In genomic region chr1:193160317-193161032, GRCm38 (mm10) we compare ENCODE assay signal across 8 mouse cellular contexts. TPM values are rescaled to one million over a fixed set of nuclear protein-coding genes. Genes with fewer than 3 reads are reported as not detected.
DNase-seq lines count a peak whose midpoint lies in the region; ATAC-seq lines count a peak whose summit lies in the region.

No protein-coding gene starts in this region.

- no peaks in the 10 kb centered on the region for H3K36me3 ChIP-seq in forebrain, embryonic 10.5 days (replicated peaks)
- H3K36me3 ChIP-seq in limb, embryonic 13.5 days: no peaks in the 10 kb centered on the region
- H3K36me3 ChIP-seq in midbrain, embryonic 12.5 days: no peaks in the 10 kb centered on the region
- H3K36me3 ChIP-seq in stomach, embryonic 15.5 days: no peaks in the 10 kb centered on the region

- peak overlapping the region; percentile 40 for H3K4me3 ChIP-seq in forebrain, embryonic 10.5 days
- peak overlapping the region; percentile 26 for H3K4me3 ChIP-seq in limb, embryonic 13.5 days
- peak overlapping the region; percentile 20; the same call in 1 of the 2 replicates for H3K4me3 ChIP-seq in midbrain, embryonic 12.5 days
- H3K4me3 ChIP-seq in stomach, embryonic 15.5 days (replicated peaks): peak overlapping the region; percentile 26

- WGBS in forebrain, embryonic 10.5 days: 17% methylated on average over 18 of the region's 18 CpGs
- 15% methylated on average over 18 of the region's 18 CpGs for WGBS in limb, embryonic 13.5 days
- WGBS in midbrain, embryonic 12.5 days: 18% methylated on average over 18 of the region's 18 CpGs
- 13% methylated on average over 18 of the region's 18 CpGs for WGBS in stomach, embryonic 15.5 days

- no peak for ATAC-seq in limb, embryonic 13.5 days (ENCODE audit: low FRiP score, low read depth)
- ATAC-seq in midbrain, embryonic 12.5 days (ENCODE audit: low FRiP score, low read depth): peak; percentile 60
- peak; percentile 51; the same call in 1 of the 2 replicates for ATAC-seq in stomach, embryonic 15.5 days (ENCODE audit: insufficient read depth, low FRiP score, low read depth)

- peak overlapping the region; percentile 39; the same call in 1 of the 2 replicates for H3K9ac ChIP-seq in limb, embryonic 13.5 days
- H3K9ac ChIP-seq in midbrain, embryonic 12.5 days (replicated peaks): no peak overlapping the region
- H3K9ac ChIP-seq in stomach, embryonic 15.5 days: no peak overlapping the region

- DNase-seq in urinary bladder, postnatal 25 days (ENCODE audit: low spot score): peak; percentile 33
- DNase-seq in urinary bladder, adult 2 months (ENCODE audit: low spot score): no peak
- DNase-seq in forebrain, embryonic 10.5 days (ENCODE audit: extremely low spot score, low spot score): peak; percentile 53
- DNase-seq in heart, postnatal 4 days: peak; percentile 59
- no peak for DNase-seq in ovary, postnatal 14 days (ENCODE audit: low spot score)

- no peaks in the 10 kb centered on the region for H3K9me3 ChIP-seq in forebrain, embryonic 10.5 days
- H3K9me3 ChIP-seq in limb, embryonic 13.5 days: no peaks in the 10 kb centered on the region
- H3K9me3 ChIP-seq in midbrain, embryonic 12.5 days: no peaks in the 10 kb centered on the region
- no peaks in the 10 kb centered on the region for H3K9me3 ChIP-seq in stomach, embryonic 15.5 days

- H3K4me2 ChIP-seq in limb, embryonic 13.5 days (replicated peaks): peak overlapping the region; percentile 58
- H3K4me2 ChIP-seq in midbrain, embryonic 12.5 days (replicated peaks): peak overlapping the region; percentile 46
- peak overlapping the region; percentile 47 for H3K4me2 ChIP-seq in stomach, embryonic 15.5 days

- H3K27me3 ChIP-seq in forebrain, embryonic 10.5 days (ENCODE audit: poor library complexity, severe bottlenecking): peaks cover 15% of the 10 kb centered on the region
- peaks cover 2% of the 10 kb centered on the region for H3K27me3 ChIP-seq in limb, embryonic 13.5 days
- peaks cover 8% of the 10 kb centered on the region for H3K27me3 ChIP-seq in midbrain, embryonic 12.5 days
- no peaks in the 10 kb centered on the region for H3K27me3 ChIP-seq in stomach, embryonic 15.5 days (replicated peaks)

- peaks cover 24% of the 10 kb centered on the region for H3K4me1 ChIP-seq in forebrain, embryonic 10.5 days
- H3K4me1 ChIP-seq in limb, embryonic 13.5 days: peaks cover 24% of the 10 kb centered on the region
- peaks cover 9% of the 10 kb centered on the region; the same call in 1 of the 2 replicates for H3K4me1 ChIP-seq in midbrain, embryonic 12.5 days
- H3K4me1 ChIP-seq in stomach, embryonic 15.5 days: peaks cover 29% of the 10 kb centered on the region

- peak overlapping the region; percentile 41; the same call in 1 of the 2 replicates for H3K27ac ChIP-seq in forebrain, embryonic 10.5 days
- H3K27ac ChIP-seq in limb, embryonic 13.5 days: no peak overlapping the region
- no peak overlapping the region for H3K27ac ChIP-seq in midbrain, embryonic 12.5 days (replicated peaks)
- H3K27ac ChIP-seq in stomach, embryonic 15.5 days: no peak overlapping the region

RNA-seq across cellular contexts. Expression of gene A130010J15Rik, which starts 7.4 kb away (rescaled TPM):
- 9.8 and 13.3 TPM in 2 replicates for polyA plus RNA-seq in urinary bladder, adult 2 months (2012; rRNA removed)
- polyA plus RNA-seq in forebrain, embryonic 10.5 days (2016; fragmentation: Nextera tagmentation; extraction: Ambion mirVana): 17.0 and 18.1 TPM in 2 replicates
- total RNA-seq in heart, postnatal 4 days (2021): 1 to 10 TPM; 5.3 to 7.8 TPM
- 18.1 and 18.2 TPM in 2 replicates for polyA plus RNA-seq in limb, embryonic 13.5 days (2015; fragmentation: Nextera tagmentation; extraction: Ambion mirVana)
- 15.1 and 16.6 TPM in 2 replicates for polyA plus RNA-seq in midbrain, embryonic 12.5 days (2016; fragmentation: Nextera tagmentation; extraction: Ambion mirVana)
- polyA plus RNA-seq in stomach, embryonic 15.5 days (2015; fragmentation: Nextera tagmentation; extraction: Ambion mirVana): 14.6 and 16.3 TPM in 2 replicates

RNA-seq across cellular contexts. Expression of gene Irf6, which starts 7.6 kb away (rescaled TPM):
- polyA plus RNA-seq in urinary bladder, adult 2 months (2012; rRNA removed): 24.9 and 27.8 TPM in 2 replicates
- polyA plus RNA-seq in forebrain, embryonic 10.5 days (2016; fragmentation: Nextera tagmentation; extraction: Ambion mirVana): 3.8 and 3.9 TPM in 2 replicates
- total RNA-seq in heart, postnatal 4 days (2021): 1 to 10 TPM; 6.0 to 7.5 TPM
- 15.1 and 19.4 TPM in 2 replicates for polyA plus RNA-seq in limb, embryonic 13.5 days (2015; fragmentation: Nextera tagmentation; extraction: Ambion mirVana)
- 1.3 and 2.2 TPM in 2 replicates for polyA plus RNA-seq in midbrain, embryonic 12.5 days (2016; fragmentation: Nextera tagmentation; extraction: Ambion mirVana)
- polyA plus RNA-seq in stomach, embryonic 15.5 days (2015; fragmentation: Nextera tagmentation; extraction: Ambion mirVana): 56.3 and 56.6 TPM in 2 replicates

RNA-seq across cellular contexts. Expression of gene Diexf, which starts 30.4 kb away (rescaled TPM):
- 13.0 and 16.4 TPM in 2 replicates for polyA plus RNA-seq in urinary bladder, adult 2 months (2012; rRNA removed)
- polyA plus RNA-seq in forebrain, embryonic 10.5 days (2016; fragmentation: Nextera tagmentation; extraction: Ambion mirVana): 10.2 TPM in 2 replicates
- 10 to 100 TPM; 10.2 to 11.8 TPM for total RNA-seq in heart, postnatal 4 days (2021)
- polyA plus RNA-seq in limb, embryonic 13.5 days (2015; fragmentation: Nextera tagmentation; extraction: Ambion mirVana): 9.4 and 10.4 TPM in 2 replicates
- 8.3 and 8.8 TPM in 2 replicates for polyA plus RNA-seq in midbrain, embryonic 12.5 days (2016; fragmentation: Nextera tagmentation; extraction: Ambion mirVana)
- polyA plus RNA-seq in stomach, embryonic 15.5 days (2015; fragmentation: Nextera tagmentation; extraction: Ambion mirVana): 6.8 and 8.5 TPM in 2 replicates

RNA-seq across cellular contexts. Expression of gene Traf3ip3, which starts 41.0 kb away (rescaled TPM):
- polyA plus RNA-seq in urinary bladder, adult 2 months (2012; rRNA removed): 2.2 and 2.9 TPM in 2 replicates
- 1.5 and 2.0 TPM in 2 replicates for polyA plus RNA-seq in forebrain, embryonic 10.5 days (2016; fragmentation: Nextera tagmentation; extraction: Ambion mirVana)
- 1 to 10 TPM; 1.0 to 1.4 TPM for total RNA-seq in heart, postnatal 4 days (2021)
- 11.6 and 12.2 TPM in 2 replicates for polyA plus RNA-seq in limb, embryonic 13.5 days (2015; fragmentation: Nextera tagmentation; extraction: Ambion mirVana)
- 2.1 and 2.2 TPM in 2 replicates for polyA plus RNA-seq in midbrain, embryonic 12.5 days (2016; fragmentation: Nextera tagmentation; extraction: Ambion mirVana)
- polyA plus RNA-seq in stomach, embryonic 15.5 days (2015; fragmentation: Nextera tagmentation; extraction: Ambion mirVana): 3.9 and 5.6 TPM in 2 replicates

RNA-seq across cellular contexts. Expression of gene Lamb3, which starts 47.0 kb away (rescaled TPM):
- 22.3 and 26.3 TPM in 2 replicates for polyA plus RNA-seq in urinary bladder, adult 2 months (2012; rRNA removed)
- 0.14 and 0.20 TPM in 2 replicates for polyA plus RNA-seq in forebrain, embryonic 10.5 days (2016; fragmentation: Nextera tagmentation; extraction: Ambion mirVana)
- 1 to 10 TPM; 8.3 to 9.7 TPM for total RNA-seq in heart, postnatal 4 days (2021)
- polyA plus RNA-seq in limb, embryonic 13.5 days (2015; fragmentation: Nextera tagmentation; extraction: Ambion mirVana): 2.3 and 3.6 TPM in 2 replicates
- 0.27 and 0.56 TPM in 2 replicates for polyA plus RNA-seq in midbrain, embryonic 12.5 days (2016; fragmentation: Nextera tagmentation; extraction: Ambion mirVana)
- polyA plus RNA-seq in stomach, embryonic 15.5 days (2015; fragmentation: Nextera tagmentation; extraction: Ambion mirVana): 10.3 and 12.5 TPM in 2 replicates

Comparison
In these comparisons a context has a peak if more than half of its experiments do, and no peak if none do; other contexts are left out.
1. DNase-seq: peak in urinary bladder, postnatal 25 days (single experiment), forebrain, embryonic 10.5 days (single experiment) and heart, postnatal 4 days (single experiment); none in urinary bladder, adult 2 months (single experiment) and ovary, postnatal 14 days (single experiment).
2. Peak in every context shown above with its lines, with median percentiles within 50 percentile points of each other: H3K4me3 ChIP-seq and H3K4me2 ChIP-seq.